Mouse (Mus musculus): ENCODE measurements at regions not wholly inside any gene's neighbourhood (a gene's known extent, or its start where the extent isn't known, plus 50 kb on each side); places are given as distances from the start of the nearest gene placed in this dataset.
"Not testable (repeated sequence)": the region's sequence is repeated elsewhere in the genome, so short reads cannot be mapped to it uniquely, and the experiment has no call there.

DNA sequence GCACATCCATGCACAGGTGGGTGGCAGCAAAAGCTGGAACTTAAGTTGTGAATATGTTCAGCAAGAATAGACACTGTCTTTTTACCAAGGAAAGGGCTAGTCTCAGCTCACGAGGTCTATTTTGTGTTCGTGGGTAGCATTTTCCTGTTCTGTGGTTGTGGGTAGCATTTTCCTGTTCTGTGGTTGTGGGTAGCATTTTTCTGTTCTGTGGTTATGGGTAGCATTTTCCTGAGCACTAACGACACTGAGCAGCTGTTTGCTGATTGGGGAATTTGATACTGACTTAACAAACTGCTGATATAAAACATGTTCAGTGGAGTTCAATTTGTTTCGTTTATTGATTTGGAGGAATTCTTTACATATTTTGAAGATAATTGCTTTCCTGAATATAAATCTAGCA, 837.8 kb upstream of the Vwc2 start:
- DNase-seq (ENCODE audit: low spot score in 2 of 2) = peak; percentile 17 to 31

- no peak for DNase-seq (ENCODE audit: low spot score in 2 of 2)
These were observed 830.5 kb upstream of the Vwc2 start for GRCm38 (mm10) chr11:10283553-10283952.

DNA sequence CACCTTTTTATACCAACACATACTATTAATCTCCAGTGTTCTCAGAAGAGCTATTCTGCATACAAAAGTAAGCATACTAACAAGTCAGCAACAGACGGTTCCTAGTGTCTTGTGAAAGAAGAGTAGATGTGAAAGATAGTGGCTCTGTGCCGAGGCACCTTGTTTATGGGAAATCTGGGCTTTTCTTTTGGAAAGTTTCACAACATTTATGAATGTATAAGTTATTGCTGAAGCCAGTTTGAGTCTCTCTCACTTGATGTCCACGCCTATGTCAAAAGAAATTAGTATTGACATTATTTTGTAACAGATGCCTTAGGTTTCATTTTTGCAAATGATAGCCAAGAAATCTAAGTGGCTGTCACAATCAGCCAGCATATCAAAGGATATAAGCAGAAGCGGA, 822.0 kb upstream of the Vwc2 start:
- no peak for DNase-seq (ENCODE audit: low spot score in 2 of 2)

- no peak for DNase-seq (ENCODE audit: low spot score in 2 of 2)
These were observed 804.9 kb upstream of the Vwc2 start for GRCm38 (mm10) chr11:10309023-10309720.

GRCm38 (mm10) chr11:10317427-10317826, 796.6 kb upstream of the Vwc2 start:
- DNase-seq (ENCODE audit: low spot score in 2 of 2) = no peak

- DNase-seq (ENCODE audit: low spot score in 2 of 2) = no peak
These were observed 795.8 kb upstream of the Vwc2 start for GRCm38 (mm10) chr11:10318048-10318759.

GRCm38 (mm10) chr11:10330253-10330652, 783.8 kb upstream of the Vwc2 start:
- not testable (repeated sequence) for DNase-seq (ENCODE audit: low spot score in 2 of 2)

- no peak for DNase-seq (ENCODE audit: low spot score in 2 of 2)
These were observed 776.2 kb upstream of the Vwc2 start for GRCm38 (mm10) chr11:10337781-10338180.

DNA sequence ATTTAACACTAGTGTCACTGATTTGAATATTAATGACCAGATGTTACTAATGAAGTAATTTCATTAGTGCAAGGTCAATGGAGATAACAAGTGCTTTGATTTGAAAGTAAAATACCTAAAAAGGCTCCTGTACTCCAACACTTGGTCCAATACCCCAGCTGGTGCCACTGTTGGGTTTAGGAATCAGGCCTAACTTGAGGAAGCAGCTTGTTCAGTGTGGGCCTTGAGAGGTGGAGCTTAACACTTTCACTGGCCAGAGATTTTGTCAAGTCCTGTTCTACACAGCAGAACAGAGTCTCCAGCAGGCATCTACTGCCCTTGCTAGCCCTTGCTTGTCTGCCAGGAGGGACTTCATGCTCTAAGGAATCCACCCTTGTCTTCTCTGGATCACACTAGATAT, 741.7 kb upstream of the Vwc2 start:
- no peak for DNase-seq (ENCODE audit: low spot score in 2 of 2)
